Mouse (Mus musculus) retina, postnatal 1 day (tissue): ENCODE results near the gene Alox5.

Source experiments
- DNase-seq: peaks from one replicate; pipeline ENCODE4 v3.0.0-alpha.2; 2012

Gene Alox5

GRCm38 (mm10) chr6:116383582-116383981, 77.4 kb downstream of the Alox5 start:
- peak; percentile 49 for DNase-seq

DNA sequence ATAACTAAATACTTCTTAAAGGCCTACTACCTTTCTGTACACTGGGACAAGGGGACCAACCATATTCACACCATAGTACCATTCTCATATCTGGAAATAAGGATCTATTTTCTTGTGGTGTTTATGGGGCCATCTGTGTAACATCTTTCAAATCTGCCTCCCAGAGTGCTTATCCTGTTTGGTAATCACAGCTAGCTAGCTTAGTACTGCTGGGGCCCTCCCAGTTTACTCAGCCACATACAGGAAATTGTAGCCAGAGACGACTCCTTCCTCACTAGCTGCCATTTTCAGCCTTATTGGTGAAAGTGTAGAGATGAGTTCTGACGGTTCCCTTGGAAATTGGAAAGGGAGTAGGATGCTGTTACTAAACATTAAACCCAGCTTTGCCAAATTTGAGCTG, 79.4 kb downstream of the Alox5 start:
- no peak for DNase-seq

GRCm38 (mm10) chr6:116380157-116380556, 80.8 kb downstream of the Alox5 start:
- DNase-seq = no peak

DNA sequence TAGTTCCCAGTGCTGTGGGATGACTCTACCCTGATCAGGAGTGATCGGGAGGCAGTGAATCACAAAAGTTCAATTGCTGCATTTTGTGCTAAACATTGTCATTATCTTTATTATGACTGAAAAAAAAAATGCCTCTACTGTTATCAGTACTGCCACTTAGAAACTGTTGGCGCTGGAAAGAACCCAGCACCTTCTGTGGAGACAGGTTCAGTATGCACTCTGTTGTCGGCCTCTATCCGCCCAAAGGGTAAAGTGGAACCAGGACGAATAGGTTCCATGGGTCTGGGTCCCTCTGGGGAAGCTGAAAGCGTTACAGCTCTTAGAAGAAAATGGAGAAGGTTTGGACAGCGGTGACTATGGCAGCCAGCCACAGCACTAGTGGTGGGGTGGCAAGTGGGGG, 82.1 kb downstream of the Alox5 start:
- no peak for DNase-seq

DNA sequence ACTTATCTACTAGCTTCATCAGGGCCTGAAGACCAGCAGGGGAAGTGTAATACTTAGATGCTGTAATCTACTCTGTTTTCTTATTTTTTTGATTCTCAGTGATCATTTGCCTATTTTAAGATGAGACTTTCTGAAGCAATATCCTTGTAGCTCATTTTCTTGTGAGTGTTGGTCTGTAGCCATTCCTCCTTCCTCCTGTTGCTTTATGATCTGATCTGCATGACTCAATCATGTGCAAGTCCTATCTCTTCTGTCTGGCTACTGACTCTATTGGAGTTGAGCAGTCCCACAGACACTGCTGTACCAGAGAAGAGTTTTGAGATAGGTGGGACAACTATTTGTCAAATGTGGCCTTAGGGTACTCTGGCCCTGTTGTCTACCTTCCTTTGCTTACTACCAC, 86.4 kb downstream of the Alox5 start:
- DNase-seq = no peak

DNA sequence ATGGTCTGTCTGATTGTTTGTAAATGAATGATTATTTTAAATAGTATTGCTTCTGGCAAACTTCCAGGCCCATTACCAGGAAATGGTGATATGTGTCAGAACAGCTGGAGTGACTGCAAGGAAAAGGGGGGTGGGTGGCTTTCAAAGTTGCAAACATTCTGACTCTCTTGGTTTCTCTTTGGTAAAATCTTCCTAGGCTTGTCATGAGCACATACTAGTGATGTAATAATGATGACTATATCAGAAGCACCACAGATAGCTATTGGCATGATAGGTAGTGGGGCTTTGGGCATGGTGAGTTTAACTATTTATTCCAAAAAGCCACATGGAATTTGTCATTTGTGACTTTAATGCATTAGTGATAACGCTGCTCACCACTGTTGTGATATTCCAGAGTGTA, 86.8 kb downstream of the Alox5 start:
- no peak for DNase-seq

GRCm38 (mm10) chr6:116371500-116371899, 89.5 kb downstream of the Alox5 start:
- DNase-seq = no peak

DNA sequence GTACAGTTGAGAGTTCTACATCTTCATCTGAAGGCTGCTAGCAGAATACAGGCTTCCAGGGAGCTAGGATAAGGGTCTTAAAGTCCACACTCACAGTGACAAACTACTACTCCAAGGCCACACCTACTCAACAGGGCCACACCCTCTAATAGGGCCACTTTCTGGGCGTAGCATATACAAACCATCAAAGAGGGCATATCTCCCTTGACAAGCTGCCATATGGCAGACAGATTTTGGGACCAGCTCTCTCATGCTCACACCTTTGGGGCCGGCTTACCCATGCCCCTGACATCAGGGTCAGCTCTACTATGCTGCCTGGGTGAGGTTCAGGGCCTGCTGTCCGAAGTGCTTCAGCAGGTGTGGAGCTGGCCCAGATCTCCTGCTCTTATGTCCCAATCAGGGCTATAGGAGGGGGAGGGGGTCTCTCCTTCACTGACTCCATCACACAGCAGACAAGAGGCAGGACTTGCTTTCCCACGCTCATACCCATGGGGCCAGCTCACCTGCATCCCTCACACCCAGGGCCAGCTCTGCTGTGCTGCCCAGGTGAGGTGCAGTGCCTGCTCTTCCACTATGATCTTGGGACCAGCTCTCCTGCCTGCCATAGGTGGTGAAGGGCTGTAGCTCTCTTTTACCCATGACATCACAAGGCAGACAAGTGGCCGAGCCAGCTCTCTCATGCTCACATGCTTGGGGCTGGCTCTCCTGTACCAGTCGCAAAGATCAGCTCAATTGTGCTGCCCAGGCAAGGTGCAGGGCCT, 90.6 kb downstream of the Alox5 start:
- DNase-seq = no peak

- no peak for DNase-seq
Observed at GRCm38 (mm10) chr6:116369811-116370210, 91.2 kb downstream of the Alox5 start.

- DNase-seq = no peak
Observed at GRCm38 (mm10) chr6:116367971-116368370, 93.0 kb downstream of the Alox5 start.

DNA sequence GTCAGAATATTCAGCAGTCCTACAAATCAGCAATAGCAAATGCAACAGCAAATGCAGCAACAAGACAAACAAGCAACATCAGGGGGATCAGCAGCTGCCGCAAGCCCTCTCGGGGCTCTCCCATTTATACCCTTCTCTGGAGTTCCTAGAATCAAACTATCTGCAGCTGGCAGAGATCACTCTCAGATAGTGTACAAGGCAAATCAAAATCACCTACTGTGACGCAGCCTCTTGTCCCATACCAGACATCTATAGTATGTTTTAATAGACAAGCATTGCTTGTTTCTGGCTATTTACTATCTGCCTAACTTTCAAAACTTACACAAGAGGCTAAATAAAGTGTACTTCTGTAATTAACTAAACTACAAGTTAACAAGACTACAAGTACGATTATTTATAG, 99.0 kb downstream of the Alox5 start:
- DNase-seq = no peak

GRCm38 (mm10) chr6:116361463-116361862, 99.5 kb downstream of the Alox5 start:
- DNase-seq = no peak
